Mouse (Mus musculus) B cell, adult 67 days (primary cell): ENCODE measurements around the gene Myh7. TPM values are rescaled to one million over a fixed set of nuclear protein-coding genes. Genes with fewer than 3 reads are reported as not detected.

Experiments
- total RNA-seq, 2 experiments: library from RNA; stranded (reverse); gene quantifications; 4 replicates each; pipeline ENCODE4 v1.2.4; 2023

Myh7 gene
- not detected for total RNA-seq

GRCm38 (mm10) chr14:54994136-54994868 lies at the start of gene Myh7:
Gene Myh7, minus strand, starts transcription at chr14:54994626.

GRCm38 (mm10) chr14:55014991-55015766 lies 20.8 kb upstream of the Myh7 start, which contains the start of gene Ngdn:
Gene Ngdn, plus strand, starts transcription at chr14:55015454.

GRCm38 (mm10) chr14:54976633-54977032 lies 17.8 kb downstream of the Myh7 start, which contains the start of gene Gm17428:
Gene Gm17428, plus strand, starts transcription at chr14:54976933.

GRCm38 (mm10) chr14:54966320-54966977 lies 28.0 kb downstream of the Myh7 start, which contains the start of gene Myh6:
Gene Myh6, minus strand, starts transcription at chr14:54966927.

GRCm38 (mm10) chr14:54935904-54936830 lies 58.3 kb downstream of the Myh7 start, which contains the start of gene Cmtm5:
Gene Cmtm5, plus strand, starts transcription at chr14:54936261.

GRCm38 (mm10) chr14:54932645-54933150 lies 61.7 kb downstream of the Myh7 start, which contains the start of gene Il25:
Gene Il25, plus strand, starts transcription at chr14:54932695.

GRCm38 (mm10) chr14:54925349-54926342 lies 68.8 kb downstream of the Myh7 start, which contains the start of gene Efs:
Gene Efs, minus strand, starts transcription at chr14:54926126.

Other genes with a start within 250 kb of the Myh7 start
- under 1 TPM; 0.12 to 0.35 TPM for gene Slc7a8, start 212.7 kb downstream of the Myh7 start, total RNA-seq
- gene Rnf212b, start 180.5 kb downstream of the Myh7 start, total RNA-seq: not detected
- gene Homez, start 123.7 kb downstream of the Myh7 start, total RNA-seq: 10 to 100 TPM in 1 of 2 experiments, 1 to 10 TPM in 1; 9.4 to 18.7 TPM
- 1 to 10 TPM; 3.4 to 4.0 TPM for gene Ppp1r3e, start 117.1 kb downstream of the Myh7 start, total RNA-seq
- 10 to 100 TPM; 10.8 to 12.6 TPM for gene Bcl2l2, start 111.2 kb downstream of the Myh7 start, total RNA-seq
- 1 to 10 TPM; 1.5 to 1.8 TPM for gene Gm20521, start 111.2 kb downstream of the Myh7 start, total RNA-seq
- 100 to 1,000 TPM; 303 to 319 TPM for gene Pabpn1, start 102.1 kb downstream of the Myh7 start, total RNA-seq
- 1 to 10 TPM; 3.1 to 4.8 TPM for gene Slc22a17, start 81.5 kb downstream of the Myh7 start, total RNA-seq
- not detected for gene Efs, start 68.5 kb downstream of the Myh7 start, total RNA-seq
- not detected for gene Il25, start 61.9 kb downstream of the Myh7 start, total RNA-seq
- gene Cmtm5, start 58.4 kb downstream of the Myh7 start, total RNA-seq: not detected
- not detected for gene Myh6, start 27.7 kb downstream of the Myh7 start, total RNA-seq
- gene Gm17428, start 17.7 kb downstream of the Myh7 start, total RNA-seq: not detected
- 10 to 100 TPM; 77.2 to 85.3 TPM for gene Ngdn, start 20.8 kb upstream of the Myh7 start, total RNA-seq
- gene Zfhx2, start 97.7 kb upstream of the Myh7 start, total RNA-seq: 10 to 100 TPM; 17.6 to 21.4 TPM
- gene Thtpa, start 100.2 kb upstream of the Myh7 start, total RNA-seq: 1 to 10 TPM; 5.4 to 8.8 TPM
- gene Ap1g2, start 112.0 kb upstream of the Myh7 start, total RNA-seq: 100 to 1,000 TPM; 121 to 163 TPM
- gene Jph4, start 122.3 kb upstream of the Myh7 start, total RNA-seq: not detected
- not detected for gene Dhrs2, start 227.4 kb upstream of the Myh7 start, total RNA-seq